Mouse (Mus musculus): ENCODE measurements around the gene Epc2.

Gene Epc2

DNA sequence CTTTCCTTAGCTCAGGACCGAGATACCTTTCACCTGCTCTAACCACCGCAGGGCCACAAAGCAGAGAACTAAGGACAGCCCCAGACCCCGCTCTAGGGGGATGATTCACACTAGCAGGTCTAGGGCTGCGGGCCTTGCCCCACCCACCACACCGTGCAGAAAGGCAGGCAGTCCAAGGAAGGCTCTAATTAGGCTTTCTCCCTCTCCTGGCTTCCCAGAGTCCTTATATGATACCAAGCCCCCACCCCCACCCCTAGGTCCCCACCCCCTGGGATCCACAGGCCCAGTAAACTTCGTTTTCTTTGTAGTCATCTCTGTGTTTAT, 119.5 kb downstream of the Epc2 start:
- DNase-seq (ENCODE audit: low read depth) = no peak

GRCm38 (mm10) chr2:49571159-49571920, 120.1 kb downstream of the Epc2 start:
- DNase-seq (ENCODE audit: low read depth) = peak; percentile 13

DNA sequence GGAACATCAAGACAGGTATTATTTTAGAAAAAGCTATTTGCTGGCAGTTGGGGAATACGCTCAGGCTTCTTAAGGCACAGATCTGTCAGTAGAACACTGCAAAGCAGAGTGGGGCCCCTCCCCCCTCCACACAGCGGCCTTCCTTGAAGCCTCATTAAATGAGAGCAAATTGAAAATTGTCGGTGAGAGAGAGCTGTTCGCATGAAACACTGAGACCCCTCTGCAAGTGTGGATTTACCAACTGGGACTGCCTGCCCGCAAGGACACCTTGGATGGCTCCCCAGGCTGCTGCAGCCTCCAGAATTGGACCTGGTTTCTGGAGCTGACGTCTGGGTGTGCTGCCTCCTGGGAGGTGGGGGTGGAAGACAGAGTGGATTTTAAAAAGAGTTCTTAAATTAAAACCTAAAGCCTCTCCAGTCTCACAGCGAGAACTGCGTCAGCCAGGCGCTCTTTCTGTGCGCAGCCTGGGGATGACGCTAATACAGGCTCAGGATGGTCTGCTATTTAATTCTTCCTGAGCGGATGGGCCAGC, 120.9 kb downstream of the Epc2 start:
- DNase-seq (ENCODE audit: low read depth) = no peak

DNA sequence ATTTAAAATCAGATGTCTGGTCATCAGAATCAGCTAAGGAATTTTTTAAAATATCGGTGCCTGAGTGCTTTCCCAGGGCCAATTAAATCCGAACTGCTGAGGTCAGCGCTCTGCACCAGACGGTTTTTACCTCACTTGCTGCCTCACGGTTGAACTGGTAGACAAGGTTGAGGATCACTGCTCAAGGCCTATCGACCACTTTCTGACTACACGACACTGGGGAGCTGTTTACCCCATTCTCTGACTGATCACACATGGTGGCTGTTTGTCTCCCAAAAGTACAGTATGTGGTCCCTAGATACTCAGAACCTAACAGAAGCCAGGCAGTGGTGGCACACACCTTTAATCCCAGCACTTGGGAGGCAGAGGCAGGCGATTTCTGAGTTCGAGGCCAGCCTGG, 121.4 kb downstream of the Epc2 start:
- DNase-seq (ENCODE audit: low read depth) = no peak

GRCm38 (mm10) chr2:49573282-49573681, 122.0 kb downstream of the Epc2 start:
- no peak for DNase-seq (ENCODE audit: low read depth)

DNA sequence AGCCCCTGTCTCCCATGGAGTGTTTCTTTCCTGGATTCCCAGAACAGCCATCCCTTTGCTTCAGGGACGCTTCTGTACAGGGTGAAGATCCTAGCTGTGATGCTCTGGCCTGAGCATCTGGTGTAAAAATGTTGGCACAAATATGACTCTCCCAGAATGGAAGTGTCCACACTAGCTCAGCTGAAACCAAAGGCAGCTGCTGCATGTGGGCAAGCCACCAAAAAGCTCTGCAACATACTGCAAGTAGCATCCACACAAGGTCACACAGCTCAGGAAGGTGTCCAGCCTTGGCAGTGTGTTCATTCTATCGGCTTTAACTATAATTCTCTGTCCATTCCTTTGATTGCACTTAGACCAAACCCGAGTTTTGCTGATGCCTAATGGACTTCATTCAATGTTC, 129.3 kb downstream of the Epc2 start:
- no peak for DNase-seq (ENCODE audit: low read depth)

DNA sequence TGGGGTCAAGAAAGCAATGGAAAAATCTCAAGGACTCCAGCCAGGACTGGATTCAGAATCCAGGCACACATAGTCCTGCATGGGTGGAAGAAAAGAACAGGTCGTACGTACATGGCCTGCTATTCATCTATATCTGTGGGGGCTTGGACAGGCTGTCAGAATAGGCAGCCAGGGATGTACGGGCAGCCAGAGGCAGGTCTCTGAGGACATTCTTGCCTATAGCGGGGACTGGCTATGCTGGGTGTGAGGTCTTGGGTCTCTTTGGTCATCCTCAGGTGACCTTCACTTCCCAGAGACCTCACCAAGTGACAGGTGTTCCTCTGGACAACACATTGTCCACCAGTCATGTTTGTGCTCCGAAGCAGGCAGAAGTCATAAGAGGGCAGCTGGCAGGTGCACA, 131.3 kb downstream of the Epc2 start:
- no peak for DNase-seq (ENCODE audit: low read depth)

DNA sequence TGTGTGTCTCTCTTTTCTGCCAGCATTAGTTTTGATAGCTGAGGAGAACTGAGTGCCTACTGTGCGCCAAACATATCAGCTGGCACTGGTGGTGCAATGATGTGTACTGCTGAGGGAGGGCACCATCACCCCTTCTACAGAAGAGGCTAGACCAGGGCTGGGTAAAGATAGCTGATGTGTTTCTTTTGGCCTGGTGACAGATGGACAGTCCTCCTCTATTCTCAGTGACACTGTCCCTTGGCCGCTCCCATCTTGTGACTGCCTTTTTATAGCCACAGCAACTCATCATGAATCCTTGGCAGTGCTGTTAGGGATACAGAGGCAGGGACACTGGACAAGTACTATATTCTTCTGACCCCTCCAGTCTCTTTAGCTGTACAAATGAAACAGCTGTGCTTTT, 132.0 kb downstream of the Epc2 start:
- no peak for DNase-seq (ENCODE audit: low read depth)

DNA sequence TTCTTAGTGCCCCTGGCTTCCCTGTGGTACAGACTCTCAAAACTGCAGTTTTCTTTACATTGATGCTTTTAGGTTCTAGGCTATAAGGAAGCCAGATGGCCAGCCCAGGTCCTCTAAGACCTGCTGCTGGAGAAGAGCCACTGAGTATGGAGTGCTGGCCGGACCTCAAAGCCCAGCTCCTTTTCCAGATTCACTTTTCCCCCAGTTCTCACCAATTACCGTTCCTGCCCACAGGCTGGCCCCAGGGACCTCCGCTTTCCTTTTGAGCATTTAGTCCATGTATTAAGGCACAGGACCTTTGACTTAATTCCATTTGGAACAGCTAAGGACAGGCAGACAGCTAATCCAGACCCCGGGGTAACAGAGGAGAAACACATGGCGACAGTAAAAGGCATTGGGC, 139.2 kb downstream of the Epc2 start:
- no peak for DNase-seq (ENCODE audit: low read depth)

DNA sequence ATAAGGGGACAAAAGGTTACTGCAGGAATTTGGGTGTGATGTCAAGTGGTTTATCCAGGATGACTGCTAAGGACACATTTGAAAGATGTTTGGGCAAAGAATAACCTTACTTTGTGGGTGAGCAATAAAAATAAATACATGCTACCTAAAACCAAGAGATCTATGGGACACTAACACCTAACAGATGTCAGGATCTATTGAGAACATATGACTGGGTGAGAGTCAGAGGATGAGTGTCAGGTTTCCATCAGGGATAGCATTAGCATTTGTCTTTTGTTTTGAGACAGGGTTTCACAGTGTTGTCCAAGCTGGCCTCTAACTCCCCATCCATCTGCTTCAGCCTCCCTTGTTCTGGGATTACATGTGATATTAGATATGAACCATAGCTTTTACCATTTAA, 141.6 kb downstream of the Epc2 start:
- DNase-seq (ENCODE audit: low read depth) = no peak

DNA sequence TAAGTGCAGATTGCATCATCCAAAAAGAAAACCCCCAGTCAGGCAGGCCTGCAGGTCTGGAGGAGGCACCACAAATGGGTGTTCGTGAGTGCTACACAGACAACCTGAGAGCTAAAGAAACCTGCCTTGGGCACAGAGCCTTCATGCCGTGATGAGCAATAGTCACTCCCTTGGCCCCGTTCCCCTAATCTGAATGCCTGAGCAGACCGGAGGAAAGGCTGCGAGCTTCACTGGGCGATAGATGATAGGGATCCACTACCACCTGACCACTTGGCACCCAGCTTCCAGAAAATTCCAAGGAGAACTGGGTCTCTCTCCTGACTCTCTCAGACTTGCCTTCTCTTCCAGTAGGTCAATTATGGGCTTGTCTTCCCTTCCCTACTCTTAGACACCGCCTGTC, 143.6 kb downstream of the Epc2 start:
- no peak for DNase-seq (ENCODE audit: low read depth)

DNA sequence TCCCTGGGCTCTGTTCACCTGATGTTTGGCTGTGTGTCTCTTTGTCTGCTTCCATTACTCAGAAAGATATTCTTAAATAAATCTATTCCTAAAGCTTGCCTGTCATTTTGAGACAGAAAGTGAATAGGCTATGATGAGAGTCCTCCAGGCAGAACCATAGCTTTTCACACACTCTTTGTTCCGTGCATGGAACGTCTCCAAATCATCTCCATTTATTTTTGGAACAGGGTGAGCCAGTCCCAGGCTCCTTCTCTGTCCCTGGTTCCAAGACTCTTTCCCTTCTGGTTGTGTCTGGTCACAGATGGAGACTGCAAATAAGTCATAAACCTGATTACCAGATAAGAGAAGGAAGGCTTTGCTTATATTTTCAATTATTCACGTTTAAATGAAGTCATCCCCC, 145.0 kb downstream of the Epc2 start:
- no peak for DNase-seq (ENCODE audit: low read depth)

GRCm38 (mm10) chr2:49600021-49600681, 148.9 kb downstream of the Epc2 start:
- DNase-seq (ENCODE audit: low read depth) = peak; percentile 57
